Mouse (Mus musculus) gastrocnemius, adult 2 months (tissue): ENCODE results near the gene Atf3. TPM values are rescaled to one million over a fixed set of nuclear protein-coding genes. Genes with fewer than 3 reads are reported as not detected.

Source experiments
- DNase-seq: peaks from one replicate; pipeline ENCODE4 v3.0.0; 2022
- H3K27ac ChIP-seq: fragments of 200-600 bp; 2 replicates; pipeline ENCODE4 v1.8.1; 2022; ENCODE audit warnings: mild to moderate bottlenecking
- H3K4me3 ChIP-seq: fragments of 200-600 bp; 2 replicates; pipeline ENCODE4 v1.8.1; 2022; ENCODE audit warnings: mild to moderate bottlenecking, moderate library complexity
- CTCF ChIP-seq: fragments of 200-600 bp; IDR thresholded peaks from 2 replicates; pipeline ENCODE4 v1.8.1; 2022; ENCODE audit warnings: antibody characterized with exemption, mild to moderate bottlenecking, moderate library complexity
- intact Hi-C: fragments of 180-260 bp; cut with DNase I; formaldehyde crosslinking; loops from one replicate; pipeline ENCODE4 v1.15.1; 2025
- long read RNA-seq, 2 experiments: library from polyadenylated mRNA; stranded (forward); transcript quantifications; one replicate each; pipeline ENCODE4 v2.0.0; 2021
- total RNA-seq, 2 experiments: library from RNA; stranded (reverse); gene quantifications; 2 replicates each; pipeline ENCODE4 v1.2.3; 2021

Atf3 gene
- total RNA-seq: 1 to 10 TPM; 2.7 to 7.2 TPM
- long read RNA-seq, experiment 1, partial matches to known transcripts: 0 of 4 reads
- long read RNA-seq, experiment 1, other reads (novel, unspliced or antisense): 0 of 4 reads
- long read RNA-seq, experiment 2, partial matches to known transcripts: 0 of 3 reads
- long read RNA-seq, experiment 2, other reads (novel, unspliced or antisense): 0 of 3 reads

GRCm38 (mm10) chr1:191217939-191218338, at the start of gene Atf3:
Gene Atf3 (minus strand): TSS chr1:191218039.
- Histone ChIP-seq H3K27ac (no peak within 1 kb of the TSS), H3K4me3 (no peak within 1 kb of the TSS)
- DNase-seq: no peak
- no peak for TF ChIP-seq CTCF
- intact Hi-C loops: no loop called here

- Histone ChIP-seq H3K4me3 (no peak overlapping the region), H3K27ac (no peak overlapping the region)
- intact Hi-C loops: no loop called here
- no peak for DNase-seq
- no peak for TF ChIP-seq CTCF
Observed at GRCm38 (mm10) chr1:191267162-191267561, 49.3 kb upstream of the Atf3 start.

GRCm38 (mm10) chr1:191263471-191263870, 45.6 kb upstream of the Atf3 start:
- TF ChIP-seq CTCF: no peak
- intact Hi-C loops: no loop called here

GRCm38 (mm10) chr1:191261861-191262260, 44.0 kb upstream of the Atf3 start:
- Histone ChIP-seq H3K27ac (no peak overlapping the region), H3K4me3 (no peak overlapping the region)
- DNase-seq: no peak
- TF ChIP-seq CTCF: no peak
- intact Hi-C loops: no loop called here

More at GRCm38 (mm10) chr1:191263471-191263870, 45.6 kb upstream of the Atf3 start:
- no peak overlapping the region for H3K4me3 ChIP-seq
- no peak overlapping the region for H3K27ac ChIP-seq
- no peak for DNase-seq

- no peak overlapping the region for H3K27ac ChIP-seq
- DNase-seq: no peak
- TF ChIP-seq CTCF: no peak
- intact Hi-C loops: no loop called here
- H3K4me3 ChIP-seq: no peak overlapping the region
Observed at GRCm38 (mm10) chr1:191259661-191260060, 41.8 kb upstream of the Atf3 start.

GRCm38 (mm10) chr1:191259121-191259520, 41.3 kb upstream of the Atf3 start:
- H3K4me3 ChIP-seq: peak overlapping the region; percentile 23
- TF ChIP-seq CTCF: no peak
- intact Hi-C loops: no loop called here
- peak overlapping the region; percentile 38; the same call in 1 of the 2 replicates for H3K27ac ChIP-seq
- no peak for DNase-seq

GRCm38 (mm10) chr1:191258521-191258920, 40.7 kb upstream of the Atf3 start:
- DNase-seq: no peak
- peak overlapping the region; percentile 38; the same call in 1 of the 2 replicates for H3K27ac ChIP-seq
- no peak overlapping the region for H3K4me3 ChIP-seq
- intact Hi-C loops: no loop called here
- TF ChIP-seq CTCF: no peak

GRCm38 (mm10) chr1:191257981-191258380, 40.1 kb upstream of the Atf3 start:
- no peak for DNase-seq

GRCm38 (mm10) chr1:191257351-191257771, 39.5 kb upstream of the Atf3 start:
- H3K27ac ChIP-seq: peak overlapping the region; percentile 35; the same call in 1 of the 2 replicates
- H3K4me3 ChIP-seq: no peak overlapping the region
- no peak for TF ChIP-seq CTCF
- DNase-seq: no peak
- intact Hi-C loops: no loop called here

More at GRCm38 (mm10) chr1:191257981-191258380, 40.1 kb upstream of the Atf3 start:
- Histone ChIP-seq H3K27ac (0 out of 2 replicates have a peak overlapping the region, but pooled peaks have one; percentile 35), H3K4me3 (no peak overlapping the region)
- intact Hi-C loops: no loop called here
- no peak for TF ChIP-seq CTCF

GRCm38 (mm10) chr1:191256566-191257350, 38.9 kb upstream of the Atf3 start:
- Histone ChIP-seq H3K4me3 (no peak overlapping the region), H3K27ac (peak overlapping the region; percentile 35)
- DNase-seq: no peak
- intact Hi-C loops: no loop called here
- no peak for TF ChIP-seq CTCF

- Histone ChIP-seq H3K27ac (no peak overlapping the region), H3K4me3 (no peak overlapping the region)
- DNase-seq: no peak
- intact Hi-C loops: no loop called here
- TF ChIP-seq CTCF: no peak
Observed at GRCm38 (mm10) chr1:191256134-191256533, 38.3 kb upstream of the Atf3 start.

- intact Hi-C loops: loop anchor here (1.0 kb wide), 1 partner anchor 29 kb away; no protein-coding TSS in a partner anchor
- peak overlapping the region; percentile 83 for H3K27ac ChIP-seq
- DNase-seq: peak; percentile 76
- TF ChIP-seq CTCF: no peak; the same call in 1 of the 2 replicates
- no peak overlapping the region for H3K4me3 ChIP-seq
Observed at GRCm38 (mm10) chr1:191254448-191254847, 36.6 kb upstream of the Atf3 start.

GRCm38 (mm10) chr1:191253636-191254035, 35.8 kb upstream of the Atf3 start:
- TF ChIP-seq CTCF: no peak
- Histone ChIP-seq H3K4me3 (no peak overlapping the region), H3K27ac (peak overlapping the region; percentile 83)
- intact Hi-C loops: loop anchor here (1.0 kb wide), 1 partner anchor 28 kb away; no protein-coding TSS in a partner anchor
- DNase-seq: no peak
